Mouse (Mus musculus) left cerebral cortex, adult 8-10 months (tissue): ENCODE results near the gene Scube3. TPM values are rescaled to one million over a fixed set of nuclear protein-coding genes. Genes with fewer than 3 reads are reported as not detected.

Experiments
- DNase-seq, 2 experiments: peaks; one replicate each; pipeline ENCODE4 v3.0.0; 2022; ENCODE audit warnings: low spot score in 2 of 2
- total RNA-seq, 4 experiments: library from RNA; stranded (reverse); gene quantifications; 2 replicates each; pipeline ENCODE4 v1.2.4; 2022

Scube3 gene
- total RNA-seq: 1 to 10 TPM; 7.2 to 8.6 (median 7.7) TPM

GRCm38 (mm10) chr17:28141771-28142699 is at the start of gene Scube3:
TSS of gene Scube3 (plus strand) at chr17:28142141.
- no peak for DNase-seq

- no peak for DNase-seq
These were observed 49.6 kb upstream of the Scube3 start for GRCm38 (mm10) chr17:28092297-28092696.

GRCm38 (mm10) chr17:28093837-28094236 is 48.1 kb upstream of the Scube3 start:
- DNase-seq: no peak

- no peak for DNase-seq
These were observed 45.5 kb upstream of the Scube3 start for GRCm38 (mm10) chr17:28096418-28096817.

GRCm38 (mm10) chr17:28097308-28097707 is 44.6 kb upstream of the Scube3 start:
- no peak for DNase-seq

GRCm38 (mm10) chr17:28099086-28099485 is 42.9 kb upstream of the Scube3 start:
- no peak for DNase-seq

GRCm38 (mm10) chr17:28100669-28101068 is 41.3 kb upstream of the Scube3 start:
- DNase-seq: no peak

GRCm38 (mm10) chr17:28101284-28101887 is 40.6 kb upstream of the Scube3 start:
- DNase-seq: no peak

GRCm38 (mm10) chr17:28101902-28102319 is 40.0 kb upstream of the Scube3 start:
- no peak for DNase-seq

GRCm38 (mm10) chr17:28104416-28104815 is 37.5 kb upstream of the Scube3 start:
- DNase-seq: no peak

GRCm38 (mm10) chr17:28106352-28106751 is 35.6 kb upstream of the Scube3 start:
- DNase-seq: no peak

- DNase-seq: no peak
These were observed 34.7 kb upstream of the Scube3 start for GRCm38 (mm10) chr17:28107275-28107674.

- no peak for DNase-seq
These were observed 29.7 kb upstream of the Scube3 start for GRCm38 (mm10) chr17:28112266-28112665.

GRCm38 (mm10) chr17:28116335-28116734 is 25.6 kb upstream of the Scube3 start:
- no peak for DNase-seq

- no peak for DNase-seq
These were observed 24.3 kb upstream of the Scube3 start for GRCm38 (mm10) chr17:28117451-28118209.

GRCm38 (mm10) chr17:28120460-28120859 is 21.5 kb upstream of the Scube3 start:
- no peak for DNase-seq

- DNase-seq: no peak
These were observed 19.0 kb upstream of the Scube3 start for GRCm38 (mm10) chr17:28122949-28123348.

- no peak for DNase-seq
These were observed 18.3 kb upstream of the Scube3 start for GRCm38 (mm10) chr17:28123627-28124026.

GRCm38 (mm10) chr17:28124368-28124767 is 17.6 kb upstream of the Scube3 start:
- no peak for DNase-seq

- no peak for DNase-seq
These were observed 12.1 kb upstream of the Scube3 start for GRCm38 (mm10) chr17:28129796-28130195.

- DNase-seq: no peak
These were observed 11.4 kb upstream of the Scube3 start for GRCm38 (mm10) chr17:28130391-28131125.
